Mouse (Mus musculus) embryonic facial prominence, embryonic 11.5 days (tissue): Measurements from ENCODE around the gene Fbxw8. TPM values are rescaled to one million over a fixed set of nuclear protein-coding genes. Genes with fewer than 3 reads are reported as not detected.

Experiments
- ATAC-seq: fragments of 200-750 bp; cut with Nextera tagmentation; replicated peaks from 2 replicates; pipeline ENCODE4 v1.8.0; 2017; ENCODE audit warnings: low read depth; ENCODE audit not compliant: insufficient number of reproducible peaks, low FRiP score, low TSS enrichment
- DNase-seq: peaks from one replicate; pipeline ENCODE4 v3.0.0-alpha.2; 2015; ENCODE audit warnings: low spot score
- H3K27ac ChIP-seq: fragments of 300-500 bp; sonication (generic); replicated peaks from 2 replicates; pipeline ENCODE4 v1.5.1; 2014; ENCODE audit warnings: mild to moderate bottlenecking, low read depth, low read length, control low read depth
- H3K27me3 ChIP-seq: fragments of 300-500 bp; sonication (generic); 2 replicates; pipeline ENCODE4 v1.6.1; 2014; ENCODE audit warnings: mild to moderate bottlenecking, low read length, moderate library complexity, mixed read lengths; ENCODE audit not compliant: control insufficient read depth, insufficient read depth
- H3K36me3 ChIP-seq: fragments of 300-500 bp; sonication (generic); replicated peaks from 2 replicates; pipeline ENCODE4 v1.6.1; 2014; ENCODE audit warnings: low read depth, mild to moderate bottlenecking, low read length, moderate library complexity, mixed read lengths; ENCODE audit not compliant: control insufficient read depth, insufficient read depth
- H3K4me1 ChIP-seq: fragments of 300-500 bp; sonication (generic); 2 replicates; pipeline ENCODE4 v1.6.1; 2014; ENCODE audit warnings: low read length, mixed read lengths; ENCODE audit not compliant: control insufficient read depth, insufficient read depth
- H3K4me2 ChIP-seq: fragments of 300-500 bp; sonication (generic); 2 replicates; pipeline ENCODE4 v1.6.1; 2014; ENCODE audit warnings: low read depth, mild to moderate bottlenecking, control low read depth, low read length, moderate library complexity
- H3K4me3 ChIP-seq: fragments of 300-500 bp; sonication (generic); 2 replicates; pipeline ENCODE4 v1.5.1; 2014; ENCODE audit warnings: low read depth, low read length, control low read depth
- H3K9ac ChIP-seq: fragments of 300-500 bp; sonication (generic); replicated peaks from 2 replicates; pipeline ENCODE4 v1.6.1; 2014; ENCODE audit warnings: mild to moderate bottlenecking, control low read depth, low read length
- H3K9me3 ChIP-seq: fragments of 300-500 bp; sonication (generic); replicated peaks from 2 replicates; pipeline ENCODE4 v1.6.1; 2016; ENCODE audit warnings: mild to moderate bottlenecking, low read length, inconsistent platforms, mixed read lengths; ENCODE audit not compliant: control insufficient read depth
- WGBS: fragments of 180-500 bp; shearing (Covaris S2); extraction: QIAGEN DNeasy Blood & Tissue Kit; methylation state at CpG from one replicate; pipeline ENCODE4 v1.1.7; 2014; 5-methylcytosine and 5-hydroxymethylcytosine counted together
- polyA plus RNA-seq: library from polyadenylated mRNA; unstranded; fragments of >200 nt; fragmentation: Nextera tagmentation; extraction: Ambion mirVana; gene quantifications from 2 replicates; pipeline ENCODE4 v1.2.1, GENCODE M21; 2014

Gene Fbxw8
- polyA plus RNA-seq, 1 experiment from 2014 or later = 22.3 TPM

- H3K36me3 ChIP-seq = no peaks in the 10 kb centered on the region
- no peak for DNase-seq
- H3K4me1 ChIP-seq = no peaks in the 10 kb centered on the region
- H3K27me3 ChIP-seq = no peaks in the 10 kb centered on the region
- H3K27ac ChIP-seq = 0 out of 2 replicates have a peak overlapping the region, but pooled peaks have one; percentile 8
- no peak overlapping the region for H3K4me2 ChIP-seq
- H3K9me3 ChIP-seq = no peaks in the 10 kb centered on the region
- H3K9ac ChIP-seq = no peak overlapping the region
- no peak overlapping the region for H3K4me3 ChIP-seq
- 70% methylated on average over 11 of the region's 11 CpGs for WGBS
- no peak; the same call in 1 of the 2 replicates for ATAC-seq
Observed at GRCm38 (mm10) chr5:118099069-118099869, 56.0 kb downstream of the Fbxw8 start.

- H3K36me3 ChIP-seq = peaks cover 4% of the 10 kb centered on the region
- no peak for ATAC-seq
Observed at GRCm38 (mm10) chr5:118096317-118096716, 58.9 kb downstream of the Fbxw8 start.

GRCm38 (mm10) chr5:118095849-118096248, 59.4 kb downstream of the Fbxw8 start:
- no peaks in the 10 kb centered on the region for H3K9me3 ChIP-seq
- DNase-seq = no peak
- H3K36me3 ChIP-seq = peaks cover 6% of the 10 kb centered on the region
- 88% methylated on average over 4 of the region's 4 CpGs for WGBS
- H3K9ac ChIP-seq = no peak overlapping the region
- no peak overlapping the region for H3K4me3 ChIP-seq
- H3K27ac ChIP-seq = no peak overlapping the region
- H3K27me3 ChIP-seq = no peaks in the 10 kb centered on the region
- no peaks in the 10 kb centered on the region for H3K4me1 ChIP-seq
- no peak overlapping the region for H3K4me2 ChIP-seq
- ATAC-seq = no peak

More at GRCm38 (mm10) chr5:118096317-118096716, 58.9 kb downstream of the Fbxw8 start:
- no peaks in the 10 kb centered on the region for H3K27me3 ChIP-seq
- no peak overlapping the region for H3K9ac ChIP-seq
- no peak overlapping the region for H3K4me3 ChIP-seq
- H3K9me3 ChIP-seq = no peaks in the 10 kb centered on the region
- no peak overlapping the region for H3K27ac ChIP-seq
- 87% methylated on average over 3 of the region's 3 CpGs for WGBS
- DNase-seq = no peak
- H3K4me2 ChIP-seq = no peak overlapping the region
- H3K4me1 ChIP-seq = no peaks in the 10 kb centered on the region

- H3K4me3 ChIP-seq = no peak overlapping the region
- no peak overlapping the region for H3K4me2 ChIP-seq
- no peak overlapping the region for H3K9ac ChIP-seq
- DNase-seq = no peak
- peaks cover 8% of the 10 kb centered on the region for H3K36me3 ChIP-seq
- H3K9me3 ChIP-seq = no peaks in the 10 kb centered on the region
- H3K4me1 ChIP-seq = no peaks in the 10 kb centered on the region
- no peaks in the 10 kb centered on the region for H3K27me3 ChIP-seq
- ATAC-seq = no peak
- WGBS = 91% methylated on average over 11 of the region's 11 CpGs
- H3K27ac ChIP-seq = no peak overlapping the region
Observed at GRCm38 (mm10) chr5:118095433-118095832, 59.8 kb downstream of the Fbxw8 start.

GRCm38 (mm10) chr5:118093321-118094035, 61.8 kb downstream of the Fbxw8 start:
- peaks cover 8% of the 10 kb centered on the region for H3K36me3 ChIP-seq
- no peak; the same call in 1 of the 2 replicates for ATAC-seq

GRCm38 (mm10) chr5:118090837-118091236, 64.4 kb downstream of the Fbxw8 start:
- Histone ChIP-seq H3K4me3 (no peak overlapping the region), H3K27me3 (no peaks in the 10 kb centered on the region), H3K36me3 (peaks cover 8% of the 10 kb centered on the region), H3K27ac (no peak overlapping the region), H3K4me2 (no peak overlapping the region), H3K9ac (no peak overlapping the region), H3K9me3 (no peaks in the 10 kb centered on the region), H3K4me1 (no peaks in the 10 kb centered on the region; the same call in 1 of the 2 replicates)
- DNase-seq (peak; percentile 52), ATAC-seq (no peak)
- 95% methylated on average over 2 of the region's 2 CpGs for WGBS

More at GRCm38 (mm10) chr5:118093321-118094035, 61.8 kb downstream of the Fbxw8 start:
- Histone ChIP-seq H3K4me1 (no peaks in the 10 kb centered on the region), H3K27me3 (no peaks in the 10 kb centered on the region), H3K4me2 (no peak overlapping the region), H3K9ac (no peak overlapping the region), H3K27ac (no peak overlapping the region), H3K4me3 (no peak overlapping the region), H3K9me3 (no peaks in the 10 kb centered on the region)
- no peak for DNase-seq
- WGBS = 79% methylated on average over 11 of the region's 11 CpGs

GRCm38 (mm10) chr5:118090101-118090500, 65.2 kb downstream of the Fbxw8 start:
- H3K9ac ChIP-seq = no peak overlapping the region
- H3K36me3 ChIP-seq = peaks cover 8% of the 10 kb centered on the region
- H3K4me3 ChIP-seq = no peak overlapping the region
- H3K4me2 ChIP-seq = no peak overlapping the region
- H3K27ac ChIP-seq = no peak overlapping the region
- H3K4me1 ChIP-seq = no peaks in the 10 kb centered on the region; the same call in 1 of the 2 replicates
- ATAC-seq (no peak), DNase-seq (no peak)
- H3K27me3 ChIP-seq = no peaks in the 10 kb centered on the region
- no peaks in the 10 kb centered on the region for H3K9me3 ChIP-seq
- WGBS = 95% methylated on average over 6 of the region's 6 CpGs

- Histone ChIP-seq H3K27me3 (no peaks in the 10 kb centered on the region), H3K4me2 (no peak overlapping the region), H3K4me3 (no peak overlapping the region), H3K9ac (no peak overlapping the region), H3K9me3 (no peaks in the 10 kb centered on the region), H3K36me3 (peaks cover 8% of the 10 kb centered on the region), H3K27ac (no peak overlapping the region), H3K4me1 (no peaks in the 10 kb centered on the region; the same call in 1 of the 2 replicates)
- no peak; the same call in 1 of the 2 replicates for ATAC-seq
- 60% methylated on average over 7 of the region's 7 CpGs for WGBS
- DNase-seq = peak; percentile 48
Observed at GRCm38 (mm10) chr5:118089102-118089501, 66.2 kb downstream of the Fbxw8 start.
